Mouse (Mus musculus): Measurements from ENCODE around the gene Sox12. TPM values are rescaled to one million over a fixed set of nuclear protein-coding genes. Genes with fewer than 3 reads are reported as not detected.
"Not testable (repeated sequence)": the region's sequence is repeated elsewhere in the genome, so short reads cannot be mapped to it uniquely, and the experiment has no call there.

Gene Sox12
- 8.6 and 12.6 TPM in 2 replicates for polyA plus RNA-seq (2012; rRNA removed)

DNA sequence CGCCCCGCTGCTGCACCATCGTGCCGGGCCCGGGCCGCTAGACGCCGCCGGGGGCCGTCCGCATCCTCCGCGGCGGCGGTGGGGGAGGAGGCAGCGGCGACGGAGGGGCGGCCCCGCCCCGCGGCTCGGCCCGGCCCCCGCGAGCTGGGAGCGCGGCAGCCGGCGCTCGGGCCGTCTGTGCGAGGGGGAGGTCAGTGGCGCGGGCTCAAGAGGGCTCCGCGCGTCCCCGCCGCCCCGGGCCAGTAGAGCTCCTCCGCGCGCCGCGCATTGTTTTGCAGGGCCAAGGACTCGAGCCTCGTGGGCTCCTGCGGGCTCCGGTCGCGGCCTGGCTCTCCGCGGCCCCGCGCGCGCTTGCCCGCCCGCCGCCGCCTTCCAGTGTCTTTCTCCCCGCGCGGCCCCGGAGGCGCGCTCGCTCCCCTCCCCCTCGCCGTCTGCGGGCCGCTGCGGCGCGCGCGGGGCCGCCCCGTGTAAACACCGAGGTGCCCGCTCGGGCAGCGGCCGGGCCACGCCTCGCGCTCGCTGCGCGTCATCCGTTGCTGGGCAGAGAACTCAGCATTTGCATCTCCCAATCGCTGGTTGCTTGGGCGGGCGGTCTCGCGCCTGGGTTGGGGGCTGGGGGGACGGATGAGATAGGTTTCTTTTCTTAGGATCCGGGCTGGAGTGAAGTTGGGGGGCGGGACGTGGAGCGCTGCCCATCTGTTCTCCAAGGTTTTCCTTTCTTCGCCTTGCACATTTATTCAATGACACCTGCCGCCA is at the start of gene Sox12:
Gene Sox12, minus strand, starts transcription at position 384 of the 756 bp plus-strand sequence.
- DNase-seq (ENCODE audit: low spot score), result peak; percentile 85

GRCm38 (mm10) chr2:152447461-152447860 is 49.6 kb upstream of the Sox12 start:
- DNase-seq (ENCODE audit: low spot score), result no peak

- DNase-seq (ENCODE audit: low spot score), result no peak
These were observed 48.8 kb upstream of the Sox12 start for GRCm38 (mm10) chr2:152446642-152447041.

DNA sequence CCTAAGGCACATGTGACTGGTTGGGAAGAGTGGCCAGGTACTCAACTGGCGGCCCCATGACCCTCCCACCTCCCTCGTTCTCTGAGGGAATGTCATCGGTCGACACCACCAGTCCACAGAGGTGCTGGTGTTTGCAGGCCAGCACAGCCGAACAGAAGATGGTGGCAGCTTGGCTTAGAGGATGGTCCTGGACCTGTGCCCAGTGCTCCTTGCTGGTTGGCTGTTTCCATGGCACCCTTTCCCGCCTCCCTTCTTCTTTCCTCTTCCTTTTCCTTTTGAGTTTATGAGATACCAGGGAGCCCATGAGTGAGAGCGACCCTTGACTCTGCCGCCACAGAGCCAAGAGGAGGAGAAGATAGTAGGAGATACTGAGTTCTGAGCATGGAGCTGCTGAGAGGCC is 45.4 kb upstream of the Sox12 start:
- no peak for DNase-seq (ENCODE audit: low spot score)

DNA sequence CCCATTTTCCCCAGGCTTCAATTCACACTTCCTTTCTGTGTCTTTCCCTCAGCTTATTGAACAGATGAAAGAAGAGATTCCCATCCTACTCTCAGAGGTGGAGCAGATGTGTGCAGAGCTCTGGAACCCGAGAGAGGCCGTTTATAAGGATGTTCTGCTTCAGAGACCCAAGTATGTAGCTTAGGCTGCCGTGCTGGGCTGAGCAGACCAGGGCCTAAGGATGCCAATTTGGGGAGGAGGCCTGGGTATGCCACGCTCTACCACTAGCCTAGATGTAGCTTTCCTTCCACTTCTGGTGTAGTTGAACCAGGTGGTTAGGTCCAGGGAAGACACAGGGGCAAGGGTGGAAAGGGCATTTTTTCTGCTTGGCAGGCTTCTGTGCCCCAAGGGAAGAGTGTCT is 44.5 kb upstream of the Sox12 start:
- no peak for DNase-seq (ENCODE audit: low spot score)

- no peak for DNase-seq (ENCODE audit: low spot score)
These were observed 42.0 kb upstream of the Sox12 start for GRCm38 (mm10) chr2:152439833-152440232.

GRCm38 (mm10) chr2:152438963-152439362 is 41.1 kb upstream of the Sox12 start:
- no peak for DNase-seq (ENCODE audit: low spot score)

DNA sequence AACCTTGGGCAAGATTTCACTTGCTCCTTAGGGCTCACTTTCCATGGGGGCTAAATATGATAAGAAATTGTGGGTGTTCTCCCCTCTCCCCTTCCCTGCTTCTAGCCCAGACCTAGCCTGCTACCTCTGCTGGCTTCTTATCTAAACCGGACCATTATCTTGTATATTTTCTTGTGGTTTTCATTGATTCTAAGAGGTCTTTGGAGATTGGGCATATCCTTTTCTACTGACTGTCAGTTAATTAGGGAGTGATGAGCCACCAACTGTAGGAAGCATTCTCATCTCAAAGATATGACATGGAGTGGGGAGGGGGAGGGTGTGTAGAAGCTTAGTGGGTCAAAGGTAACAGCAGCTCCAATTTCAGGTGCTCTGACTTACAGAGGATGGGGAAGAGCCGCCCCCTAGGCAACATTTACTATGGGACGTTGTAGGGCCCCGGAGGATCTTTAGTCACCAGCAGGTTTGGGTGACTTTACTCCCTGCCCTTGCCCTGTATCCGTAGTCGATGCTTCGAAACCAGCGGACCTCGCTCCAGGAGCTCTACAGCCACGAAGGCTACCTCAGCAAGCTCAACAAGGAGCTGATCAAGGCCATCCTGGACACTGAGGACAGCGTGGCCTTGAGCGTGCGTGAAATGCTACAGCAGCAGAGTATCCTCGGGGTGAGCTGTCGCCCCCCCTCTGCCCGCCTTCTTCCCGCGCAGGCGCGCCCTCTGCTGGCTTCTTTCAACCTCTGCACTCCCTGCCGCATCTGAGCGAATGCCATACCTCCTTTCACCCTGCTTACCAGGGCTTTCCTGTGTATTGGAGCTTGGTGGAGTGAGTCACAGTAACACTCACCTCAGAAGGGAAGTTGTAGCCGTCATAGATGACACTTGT is 39.4 kb upstream of the Sox12 start:
- DNase-seq (ENCODE audit: low spot score), result peak; percentile 79

GRCm38 (mm10) chr2:152436405-152436901 is 38.6 kb upstream of the Sox12 start:
- no peak for DNase-seq (ENCODE audit: low spot score)

- DNase-seq (ENCODE audit: low spot score), result not testable (repeated sequence)
These were observed 30.6 kb upstream of the Sox12 start for GRCm38 (mm10) chr2:152428481-152428880.

DNA sequence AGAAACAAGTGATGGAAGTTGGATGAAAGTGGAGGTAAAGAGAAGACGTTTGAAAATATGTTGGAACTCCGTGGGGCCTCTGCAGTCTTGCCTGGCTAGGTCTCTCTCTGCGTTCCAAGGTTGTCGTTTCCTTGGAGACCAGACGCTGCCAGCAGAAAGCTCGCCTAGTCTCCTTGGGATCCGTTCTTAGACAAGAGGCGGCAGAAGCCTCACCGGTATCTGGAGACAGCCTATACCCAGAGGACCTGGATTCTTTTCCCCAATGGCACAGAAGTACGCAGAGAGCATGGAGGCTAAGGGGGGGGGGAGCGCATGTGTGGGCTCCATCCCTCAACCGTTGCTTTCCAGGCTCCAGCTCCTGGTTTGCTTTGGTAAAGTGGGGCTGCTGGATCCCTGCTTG is 29.6 kb upstream of the Sox12 start:
- DNase-seq (ENCODE audit: low spot score), result no peak

GRCm38 (mm10) chr2:152415786-152416185 is 17.9 kb upstream of the Sox12 start:
- no peak for DNase-seq (ENCODE audit: low spot score)

DNA sequence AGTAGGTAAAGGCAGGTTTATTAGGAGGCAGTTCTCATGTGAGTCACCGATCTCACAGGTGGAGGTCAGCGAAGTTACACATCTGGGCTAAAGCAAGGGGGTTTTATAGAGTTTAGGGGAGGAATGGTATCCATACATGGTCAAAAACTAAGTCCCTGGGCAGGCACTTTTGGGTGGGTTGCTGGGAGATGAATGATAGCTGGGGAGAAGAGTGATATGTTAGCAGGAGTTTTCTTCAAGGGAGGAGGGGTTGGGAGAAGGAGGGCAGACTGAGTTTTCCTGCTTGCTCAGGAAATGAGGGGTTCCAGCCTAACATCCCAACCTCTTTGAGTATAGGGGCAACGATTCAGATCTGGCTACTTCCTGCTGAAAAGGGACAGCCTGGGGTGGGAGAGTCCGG is 17.4 kb upstream of the Sox12 start, which contains the start of gene 6820408C15Rik:
Gene 6820408C15Rik, plus strand, starts transcription at position 301 of the 400 bp plus-strand sequence.
- no peak for DNase-seq (ENCODE audit: low spot score)

DNA sequence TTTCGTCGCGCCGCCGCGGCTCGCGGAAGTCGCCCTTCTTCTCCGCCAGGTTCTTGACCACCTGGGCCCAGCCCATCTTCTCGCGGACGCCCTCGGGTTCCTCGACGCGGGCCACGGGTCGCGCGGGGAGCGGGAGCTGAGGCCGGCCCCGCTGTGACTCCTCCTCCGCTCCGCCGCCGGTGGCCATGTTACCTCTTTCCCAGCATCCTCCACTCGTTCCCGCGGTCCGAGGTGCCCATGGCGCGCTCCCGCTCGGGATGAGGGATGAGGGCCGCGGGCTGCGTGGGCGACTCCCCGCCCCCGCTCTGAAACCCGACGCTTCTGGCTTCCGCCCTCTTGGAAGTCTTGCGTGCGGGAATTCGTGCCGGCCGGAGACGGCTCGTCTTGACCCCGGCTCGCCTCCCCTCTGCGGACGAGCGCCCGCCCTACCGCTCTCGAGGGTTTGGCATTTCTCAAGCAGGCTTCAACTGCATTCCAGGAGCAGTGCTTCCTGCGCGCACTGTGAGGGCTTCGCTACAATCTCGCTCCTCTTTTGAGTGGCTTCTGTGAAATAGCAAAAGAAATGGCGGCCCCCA is 16.8 kb upstream of the Sox12 start, which contains the start of gene Zcchc3:
Gene Zcchc3, minus strand, starts transcription at position 437 of the 575 bp plus-strand sequence.
- DNase-seq (ENCODE audit: low spot score), result peak; percentile 77

DNA sequence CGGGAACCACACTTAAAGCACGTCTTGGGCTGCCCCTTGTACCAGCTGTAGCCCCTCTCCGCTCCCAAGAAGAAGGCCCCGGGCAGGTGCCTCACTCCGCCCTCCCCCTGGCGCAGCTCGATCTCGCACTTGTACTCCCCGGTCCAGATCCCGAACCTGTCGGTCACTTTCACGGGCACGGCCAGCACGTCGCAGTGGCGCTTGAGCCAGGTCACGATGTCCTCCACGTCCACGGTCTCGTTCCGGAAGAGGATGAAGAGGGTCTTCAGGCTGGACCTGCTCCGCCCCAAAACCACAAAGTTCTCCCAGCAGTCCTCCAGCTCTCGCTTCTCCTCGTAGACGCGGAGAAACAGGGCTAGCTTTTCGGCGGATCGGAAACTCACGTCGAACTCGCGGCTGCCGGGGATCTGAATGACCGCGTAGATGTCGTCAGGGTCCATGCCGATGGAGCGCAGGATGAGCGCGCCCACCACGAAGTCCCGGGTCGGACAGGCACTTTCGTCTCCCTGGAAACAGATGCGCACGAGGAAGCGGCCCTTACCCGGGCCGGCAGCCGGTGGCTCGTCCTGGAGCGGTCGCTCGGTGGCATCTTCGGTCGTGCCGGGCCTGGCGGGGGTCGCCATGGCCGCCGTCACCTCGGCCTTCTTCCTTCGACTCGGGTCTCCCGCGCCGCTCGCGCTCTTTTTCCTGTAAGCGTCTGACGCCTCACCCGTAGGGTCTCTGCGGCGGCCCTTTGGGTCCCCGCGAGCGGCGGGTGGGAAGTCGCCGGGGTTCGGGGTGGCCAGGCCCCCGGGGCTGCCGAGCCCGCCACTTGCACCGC is 16.1 kb upstream of the Sox12 start:
- peak; percentile 50 for DNase-seq (ENCODE audit: low spot score)

DNA sequence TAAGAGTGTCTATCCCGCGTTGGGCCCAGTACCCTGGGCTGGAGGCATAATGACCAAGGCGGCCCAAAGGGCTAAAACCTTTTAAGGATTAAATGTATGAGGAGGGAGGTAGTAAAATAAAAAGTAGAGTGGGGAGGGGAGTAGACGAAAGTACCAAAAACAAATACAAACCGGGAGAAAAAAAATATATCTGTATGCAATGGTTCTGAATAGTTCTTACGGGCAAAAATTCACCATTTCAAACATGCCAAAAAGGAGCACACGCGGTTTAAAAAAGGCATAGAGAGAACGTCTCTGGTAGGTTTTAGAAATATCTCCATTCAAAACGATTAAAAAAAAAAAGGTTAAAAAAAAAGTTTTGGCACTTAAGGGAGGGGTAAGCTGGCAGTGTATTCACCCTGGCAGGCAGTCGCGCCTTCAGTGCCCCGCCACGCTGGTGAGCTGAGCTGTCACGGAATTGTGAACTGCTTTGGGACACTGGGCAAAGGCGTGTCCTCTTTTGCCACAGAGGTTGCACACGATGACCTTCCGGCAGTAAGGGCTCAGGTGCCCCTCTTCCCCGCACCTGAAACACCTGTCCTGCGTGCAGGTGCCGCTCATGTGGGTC is 15.4 kb upstream of the Sox12 start:
- no peak for DNase-seq (ENCODE audit: low spot score)

GRCm38 (mm10) chr2:152412526-152413157 is 14.8 kb upstream of the Sox12 start:
- DNase-seq (ENCODE audit: low spot score), result no peak

- no peak for DNase-seq (ENCODE audit: low spot score)
These were observed 13.6 kb upstream of the Sox12 start for GRCm38 (mm10) chr2:152411471-152411870.

GRCm38 (mm10) chr2:152410971-152411371 is 13.1 kb upstream of the Sox12 start:
- DNase-seq (ENCODE audit: low spot score), result no peak

- DNase-seq (ENCODE audit: low spot score), result no peak
These were observed 11.9 kb upstream of the Sox12 start for GRCm38 (mm10) chr2:152409781-152410180.
